Mouse (Mus musculus) liver, adult 2 months (tissue): ENCODE measurements around the gene Cdk8.

Experiments used
- CTCF ChIP-seq: fragments of 200-500 bp; IDR thresholded peaks from 2 replicates; pipeline ENCODE4 v1.5.1; 2011; ENCODE audit warnings: low read depth, low read length, control low read depth
- POLR2A ChIP-seq: fragments of 200-500 bp; IDR thresholded peaks from 2 replicates; pipeline ENCODE4 v1.6.1; 2011; ENCODE audit warnings: low read length, control low read depth; ENCODE audit not compliant: insufficient read depth; ENCODE audit errors: extremely low read depth

DNA sequence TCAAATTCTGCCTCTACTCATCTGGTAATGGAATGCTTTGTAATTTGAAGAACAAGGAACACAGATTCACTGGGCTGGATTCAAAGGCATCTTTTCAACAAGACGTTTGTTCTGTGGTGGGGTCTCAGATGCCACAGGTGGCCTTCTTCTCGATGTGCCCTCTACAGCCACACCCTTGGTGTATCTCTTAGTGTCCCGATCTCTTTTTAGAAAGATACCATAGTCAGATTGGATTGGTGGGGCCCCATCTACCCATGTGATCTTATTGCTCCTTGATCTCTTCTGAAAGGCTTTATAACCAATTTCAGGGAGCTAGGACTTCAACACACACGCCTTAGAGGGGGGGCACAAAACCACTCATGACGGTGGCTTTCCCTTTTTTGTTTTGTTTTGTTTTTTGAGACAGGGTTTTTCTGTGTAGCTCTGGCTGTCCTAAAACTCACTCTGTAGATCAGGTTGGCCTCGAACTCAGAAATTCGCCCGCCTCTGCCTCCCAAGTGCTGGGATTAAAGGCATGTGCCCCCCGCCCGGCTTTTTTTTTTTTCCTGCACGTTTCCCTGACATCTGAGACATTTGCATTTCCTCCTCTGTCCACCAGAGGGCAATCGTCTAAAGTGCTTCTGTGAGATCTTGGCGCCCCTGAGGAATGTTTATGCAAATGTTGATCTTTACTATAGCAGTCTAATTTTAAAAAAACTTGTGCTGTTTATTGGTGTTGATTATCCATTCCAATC is 99.2 kb downstream of the Cdk8 start:
- TF ChIP-seq CTCF (peak; percentile 57), POLR2A (no peak)
